Mouse (Mus musculus) myocyte (in vitro differentiated cells): ENCODE data around the gene Lamb1.

Experiments
- CEBPB ChIP-seq: IDR thresholded peaks from 2 replicates; pipeline ENCODE4 v1.6.1; 2011; ENCODE audit warnings: mild to moderate bottlenecking, moderate library complexity; ENCODE audit not compliant: poor library complexity, insufficient read depth, severe bottlenecking
- E2F4 ChIP-seq: IDR thresholded peaks from one replicate; pipeline ENCODE4 v1.6.1; 2011; ENCODE audit warnings: mild to moderate bottlenecking, control low read depth, moderate library complexity; ENCODE audit not compliant: insufficient read depth
- POLR2A ChIP-seq: IDR thresholded peaks from one replicate; pipeline ENCODE4 v1.6.1; 2011; ENCODE audit warnings: low read depth, mild to moderate bottlenecking, control low read depth, moderate library complexity; ENCODE audit not compliant: insufficient read length
- POLR2AphosphoS2 ChIP-seq: IDR thresholded peaks from one replicate; pipeline ENCODE4 v1.6.1; 2011; ENCODE audit warnings: low read depth, control low read depth; ENCODE audit not compliant: insufficient read length
- TCF12 ChIP-seq: IDR thresholded peaks from one replicate; pipeline ENCODE4 v1.6.1; 2011; ENCODE audit warnings: mild to moderate bottlenecking, control low read depth; ENCODE audit not compliant: poor library complexity, insufficient read depth, severe bottlenecking
- TCF3 ChIP-seq: IDR thresholded peaks from one replicate; pipeline ENCODE4 v1.6.1; 2011; ENCODE audit warnings: low read depth, control low read depth; ENCODE audit not compliant: insufficient read length
- USF1 ChIP-seq: IDR thresholded peaks from one replicate; pipeline ENCODE4 v1.6.1; 2011; ENCODE audit warnings: low read depth, mild to moderate bottlenecking, control low read depth, moderate library complexity

- TF ChIP-seq CEBPB (no peak), USF1 (no peak), POLR2A (no peak), POLR2AphosphoS2 (peak; percentile 5), E2F4 (no peak), TCF3 (no peak), TCF12 (no peak)
Measured at GRCm38 (mm10) chr12:31320817-31321216, 55.8 kb downstream of the Lamb1 start.
